Mouse (Mus musculus) retina, postnatal 7 days (tissue): ENCODE measurements around the gene Runx3.

Source experiments
- DNase-seq: peaks from one replicate; pipeline ENCODE4 v3.0.0-alpha.2; 2012; ENCODE audit warnings: low read depth, low spot score

The Runx3 gene

GRCm38 (mm10) chr4:135219652-135220051 lies 99.2 kb downstream of the Runx3 start:
- peak; percentile 65 for DNase-seq

DNA sequence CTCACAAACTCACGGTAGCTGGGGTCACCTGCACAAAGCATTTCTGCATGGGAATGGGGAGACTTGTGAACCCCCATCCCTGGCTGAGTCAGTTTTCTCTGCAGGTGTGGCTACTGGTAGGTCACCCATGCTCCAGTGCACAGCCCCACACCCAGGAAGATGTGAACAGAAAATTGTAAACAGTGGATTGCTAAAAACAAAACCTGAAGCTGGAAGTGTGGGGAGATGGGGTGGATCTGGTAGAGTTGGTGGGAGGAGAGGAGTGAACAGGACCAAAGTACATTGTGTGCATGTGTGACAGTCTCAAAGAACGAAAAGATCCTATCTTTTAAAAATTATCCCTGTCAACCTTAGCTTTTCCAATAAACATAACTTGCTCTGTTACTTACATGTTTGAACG lies 100.2 kb downstream of the Runx3 start:
- DNase-seq: no peak

GRCm38 (mm10) chr4:135221632-135222407 lies 101.4 kb downstream of the Runx3 start:
- DNase-seq: no peak

GRCm38 (mm10) chr4:135223808-135224207 lies 103.4 kb downstream of the Runx3 start:
- DNase-seq: no peak

DNA sequence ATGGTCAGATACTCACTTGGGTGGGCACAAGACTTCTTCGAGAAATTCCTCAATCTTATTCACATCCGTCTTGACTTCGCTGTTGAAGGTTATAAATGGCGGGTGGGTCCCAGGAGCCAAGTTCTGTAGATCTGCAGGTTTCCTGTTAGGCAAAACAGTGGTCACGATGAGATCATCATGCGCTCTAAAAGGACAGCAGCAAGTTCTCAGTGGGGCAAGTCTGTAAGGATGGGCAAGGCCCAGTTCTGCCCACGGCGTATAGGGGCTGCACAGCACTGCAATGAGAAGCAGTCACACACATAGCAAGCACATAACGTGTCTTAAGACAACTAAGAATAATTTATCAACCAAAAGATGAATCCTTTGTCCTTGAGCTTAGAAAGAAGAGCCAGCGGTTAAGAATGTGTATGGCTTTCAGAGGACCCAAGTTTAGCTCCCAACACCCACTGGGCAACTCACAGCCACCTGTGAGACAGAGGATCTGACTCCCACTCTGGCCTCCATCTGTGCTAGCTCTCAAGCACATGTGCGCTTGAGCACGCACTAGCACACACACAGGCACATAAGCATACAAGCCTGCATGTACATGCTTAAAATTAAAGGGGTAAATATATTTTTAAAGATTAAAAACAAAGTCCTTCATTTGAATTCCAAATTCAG lies 105.7 kb downstream of the Runx3 start:
- DNase-seq: no peak
